Mouse (Mus musculus): ENCODE results near the gene Gm9837.

The Gm9837 gene

GRCm38 (mm10) chr11:53486822-53487594, 16.7 kb upstream of the Gm9837 start:
- no peak for DNase-seq (ENCODE audit: low read depth, low spot score)

DNA sequence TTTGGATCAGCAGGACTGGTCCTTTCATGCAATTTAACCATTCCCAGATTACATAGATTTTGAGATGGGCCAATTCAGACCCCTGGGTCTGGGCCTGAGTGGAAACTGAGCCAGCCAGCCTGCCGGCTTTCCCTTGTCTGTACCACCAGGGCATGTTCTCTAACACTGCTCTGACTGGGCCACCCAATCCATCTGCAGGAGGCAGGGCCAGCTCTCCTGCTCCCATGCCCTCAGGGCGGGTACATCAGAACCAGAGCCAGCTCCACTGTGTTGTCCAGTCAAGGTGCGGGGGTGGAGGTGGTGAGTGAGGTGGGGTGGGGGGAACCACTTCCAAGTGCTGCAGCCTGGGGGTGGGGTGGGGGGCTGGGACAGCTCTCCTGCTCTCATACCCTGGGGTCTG, 16.1 kb upstream of the Gm9837 start:
- DNase-seq (ENCODE audit: low read depth, low spot score) = no peak

GRCm38 (mm10) chr11:53485719-53486118, 15.4 kb upstream of the Gm9837 start:
- no peak for DNase-seq (ENCODE audit: low read depth, low spot score)

GRCm38 (mm10) chr11:53483159-53483891, 13.0 kb upstream of the Gm9837 start:
- DNase-seq (ENCODE audit: low read depth, low spot score) = peak; percentile 50

- no peak for DNase-seq (ENCODE audit: low read depth, low spot score)
These were observed 10.9 kb upstream of the Gm9837 start for GRCm38 (mm10) chr11:53481088-53481730.

GRCm38 (mm10) chr11:53479783-53480301, 9.6 kb upstream of the Gm9837 start, which contains the start of the genes Gm9945 and Sowaha:
TSS of gene Gm9945 (plus strand) at chr11:53480166.
TSS of gene Sowaha (minus strand) at chr11:53480274.
- no peak for DNase-seq (ENCODE audit: low read depth, low spot score)

GRCm38 (mm10) chr11:53479171-53479782, 9.0 kb upstream of the Gm9837 start:
- no peak for DNase-seq (ENCODE audit: low read depth, low spot score)

DNA sequence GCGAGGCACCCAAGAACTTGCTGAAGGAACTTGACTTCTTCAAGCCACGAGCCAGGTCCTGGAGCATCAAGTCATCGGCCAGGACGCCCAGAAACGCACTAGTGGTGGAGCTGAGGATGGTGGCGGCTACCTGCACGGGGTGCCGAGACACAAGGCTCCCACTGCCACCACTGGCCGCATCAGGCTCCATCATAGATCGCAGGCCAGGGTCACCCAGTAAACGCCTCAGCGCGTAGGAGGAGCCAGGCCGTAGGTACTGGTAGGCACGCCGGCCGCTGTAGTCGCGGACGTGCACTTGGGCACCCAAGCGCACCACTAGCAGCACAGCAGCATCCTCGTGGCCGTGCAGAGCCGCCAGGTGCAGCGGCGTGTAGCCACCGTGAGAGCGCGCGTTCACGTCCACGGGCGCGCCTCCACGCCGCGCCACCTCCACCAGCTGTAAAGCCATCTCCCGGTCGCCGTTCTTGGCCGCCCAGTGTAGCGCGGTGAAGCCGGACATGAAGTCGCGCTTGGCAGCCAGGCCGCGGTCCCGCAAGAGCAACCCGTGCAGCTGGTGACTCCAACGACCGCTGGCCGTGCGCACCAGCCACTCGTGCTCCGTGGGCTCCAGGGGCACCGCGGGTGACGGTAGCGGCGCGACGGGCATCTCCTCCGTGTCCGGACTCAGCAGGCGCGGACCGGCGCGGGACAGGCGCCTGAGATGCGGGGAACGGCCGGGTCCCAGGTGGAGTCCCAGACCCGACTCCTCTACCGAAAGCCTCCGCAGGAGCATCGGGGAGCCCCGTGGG, 8.3 kb upstream of the Gm9837 start:
- no peak for DNase-seq (ENCODE audit: low read depth, low spot score)

DNA sequence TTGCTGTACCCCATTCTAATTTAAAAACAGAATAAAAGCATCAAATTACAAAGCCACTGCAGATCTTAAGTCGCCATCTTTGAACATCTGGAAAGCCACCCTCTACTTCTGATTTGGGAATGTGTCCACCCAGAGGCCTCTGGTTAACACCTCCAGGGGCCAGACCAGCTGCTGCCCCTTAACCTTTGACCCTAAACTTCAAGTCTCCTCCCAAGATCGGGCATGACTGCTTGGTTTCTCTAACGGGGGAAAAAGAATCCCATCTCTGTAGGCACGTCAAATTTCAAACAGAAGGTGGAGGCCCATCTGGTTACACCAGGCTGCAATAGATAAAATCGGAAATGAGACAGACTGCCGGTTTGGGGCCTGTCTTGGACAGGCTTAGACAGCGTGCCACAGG, 7.6 kb upstream of the Gm9837 start:
- DNase-seq (ENCODE audit: low read depth, low spot score) = no peak

DNA sequence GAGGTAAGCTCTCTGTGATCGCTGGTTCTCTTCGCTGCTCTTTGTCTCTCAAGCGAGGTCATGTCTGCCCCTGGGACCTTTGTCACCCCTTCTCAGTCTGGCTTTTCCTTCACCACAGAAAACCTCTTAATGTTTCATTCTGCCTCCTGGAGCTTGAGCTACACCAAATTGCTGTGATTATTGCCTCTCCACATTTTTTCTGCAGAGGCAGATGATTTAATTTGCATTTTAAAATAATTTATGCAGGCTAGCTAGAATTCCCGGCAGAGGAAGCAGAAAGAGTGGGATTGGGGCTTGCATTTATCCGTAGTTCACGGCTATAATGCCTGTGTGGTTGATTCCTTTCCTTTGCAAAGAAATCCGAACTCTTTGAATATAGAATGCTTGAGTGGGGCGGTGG, 5.3 kb upstream of the Gm9837 start:
- DNase-seq (ENCODE audit: low read depth, low spot score) = no peak

GRCm38 (mm10) chr11:53472709-53473108, 2.4 kb upstream of the Gm9837 start:
- no peak for DNase-seq (ENCODE audit: low read depth, low spot score)

DNA sequence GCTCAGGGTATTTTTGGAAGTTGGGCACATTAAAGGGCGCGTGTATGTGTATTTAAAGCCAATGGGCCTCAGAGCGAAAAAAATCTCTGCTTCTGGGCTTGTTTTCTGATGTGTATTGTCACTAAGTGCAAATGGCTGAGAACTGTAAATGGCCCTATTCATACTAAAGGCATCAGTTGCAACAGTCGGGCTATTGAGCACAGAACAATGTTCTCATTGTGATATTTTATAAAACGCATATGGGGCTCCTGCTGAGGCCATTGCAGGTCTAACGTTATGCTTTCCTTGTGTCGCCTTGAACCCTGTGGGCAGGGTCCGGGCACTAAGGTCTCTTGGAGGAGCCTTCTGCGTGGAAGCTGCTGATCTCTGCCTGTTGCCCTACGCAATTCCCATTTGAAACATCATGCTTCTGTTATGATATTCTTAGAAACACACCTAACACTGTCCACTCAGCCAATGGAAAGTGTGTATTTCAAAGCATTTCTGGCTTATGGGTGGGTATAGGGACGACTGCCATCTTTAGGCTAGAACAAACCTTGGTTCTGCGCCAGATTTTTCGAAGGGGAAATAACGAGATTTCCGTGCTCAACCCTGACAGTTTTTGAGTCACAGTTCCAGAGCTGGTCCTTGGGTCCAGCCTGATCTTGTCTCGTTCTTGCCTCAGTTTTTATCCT, 848 bp downstream of the Gm9837 start:
- DNase-seq (ENCODE audit: low read depth, low spot score) = no peak

DNA sequence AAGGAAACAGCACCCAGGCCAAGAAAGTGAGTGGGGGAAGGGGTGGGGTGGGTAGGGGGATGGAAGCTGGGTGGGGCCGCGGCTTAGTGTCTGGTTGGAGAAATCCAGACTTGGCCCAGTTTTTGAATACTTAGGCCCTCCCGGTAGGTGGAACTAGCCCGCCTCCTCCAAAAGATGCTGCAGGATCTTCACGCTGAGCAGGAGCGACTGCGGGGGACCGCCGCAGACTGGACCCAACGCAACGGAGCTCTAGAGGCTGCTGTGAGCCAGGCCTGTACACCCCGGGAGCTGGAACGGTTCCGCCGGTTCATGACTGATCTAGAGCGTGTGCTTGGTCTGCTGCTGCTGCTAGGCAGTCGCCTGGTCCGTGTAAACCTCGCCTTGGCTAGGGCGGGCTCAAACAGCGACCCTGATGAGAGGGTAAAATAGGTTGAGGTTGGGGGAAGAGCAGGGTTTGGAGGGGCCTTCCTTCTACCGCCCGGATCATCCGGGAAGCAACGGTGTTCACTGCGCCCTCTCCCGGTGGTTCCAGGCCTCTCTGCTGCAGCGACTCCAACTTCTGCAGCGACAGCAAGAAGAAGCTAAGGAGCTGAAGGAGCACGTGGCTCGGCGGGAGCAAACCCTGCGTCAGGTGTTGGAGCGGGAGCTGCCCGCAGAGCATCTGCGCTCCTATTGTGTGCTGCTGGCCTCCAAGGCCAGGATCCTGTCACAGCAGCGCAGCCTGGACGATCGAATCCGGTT, 3.9 kb downstream of the Gm9837 start:
- DNase-seq (ENCODE audit: low read depth, low spot score) = no peak

DNA sequence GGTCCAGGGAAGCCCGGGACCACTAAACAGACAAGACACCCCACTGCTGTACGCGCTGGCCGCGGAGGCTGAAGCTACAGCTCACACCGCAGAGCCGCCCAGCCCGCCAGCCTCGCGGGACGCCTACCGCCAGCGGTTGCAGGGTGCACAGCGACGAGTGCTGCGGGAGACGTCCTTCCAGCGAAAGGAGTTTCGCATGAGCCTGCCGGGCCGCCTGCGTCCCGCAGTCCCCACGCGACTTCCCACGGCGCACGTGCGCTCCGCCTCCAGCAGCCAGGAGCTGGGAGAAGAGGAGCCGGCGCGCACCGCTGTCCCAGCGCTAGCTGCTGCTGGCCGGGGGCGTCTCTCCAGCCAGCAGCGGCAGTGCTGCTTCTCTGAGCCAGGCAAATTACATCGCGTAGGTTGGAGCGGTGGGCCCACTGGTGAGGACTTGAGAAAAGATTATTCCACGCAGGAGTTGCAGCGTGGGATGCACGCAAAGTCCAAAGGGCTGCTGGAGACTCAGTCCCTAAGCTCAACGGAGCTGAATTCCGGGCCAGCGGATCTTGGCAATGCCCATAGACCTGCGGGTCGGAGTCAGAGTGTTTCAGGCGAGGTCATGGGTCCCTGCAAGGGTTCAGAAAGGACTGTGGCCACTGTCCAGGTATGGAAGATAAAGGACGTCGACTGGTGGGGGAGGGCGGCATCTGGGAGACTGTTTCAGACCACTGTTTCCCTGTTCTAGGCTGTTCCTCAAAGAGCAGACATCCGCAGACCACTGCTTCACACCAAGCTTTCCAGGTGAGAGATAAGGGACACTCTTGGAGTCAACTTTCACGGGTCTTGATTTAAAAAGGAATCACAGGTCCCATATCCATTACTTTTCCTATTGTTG, 6.5 kb downstream of the Gm9837 start:
- DNase-seq (ENCODE audit: low read depth, low spot score) = no peak

GRCm38 (mm10) chr11:53461727-53462126, 8.6 kb downstream of the Gm9837 start:
- no peak for DNase-seq (ENCODE audit: low read depth, low spot score)

GRCm38 (mm10) chr11:53460192-53460591, 10.1 kb downstream of the Gm9837 start:
- peak; percentile 89 for DNase-seq (ENCODE audit: low read depth, low spot score)

GRCm38 (mm10) chr11:53458996-53459395, 11.3 kb downstream of the Gm9837 start:
- DNase-seq (ENCODE audit: low read depth, low spot score) = no peak

GRCm38 (mm10) chr11:53457372-53457954, 12.8 kb downstream of the Gm9837 start:
- DNase-seq (ENCODE audit: low read depth, low spot score) = peak; percentile 37

Data from 3T3-L1 (cell line).